Mouse (Mus musculus): Measurements from ENCODE around the gene Capn13. TPM values are rescaled to one million over a fixed set of nuclear protein-coding genes. Genes with fewer than 3 reads are reported as not detected.

Gene Capn13
- polyA plus RNA-seq, 1 experiment from 2014 or later = 0.07 TPM

DNA sequence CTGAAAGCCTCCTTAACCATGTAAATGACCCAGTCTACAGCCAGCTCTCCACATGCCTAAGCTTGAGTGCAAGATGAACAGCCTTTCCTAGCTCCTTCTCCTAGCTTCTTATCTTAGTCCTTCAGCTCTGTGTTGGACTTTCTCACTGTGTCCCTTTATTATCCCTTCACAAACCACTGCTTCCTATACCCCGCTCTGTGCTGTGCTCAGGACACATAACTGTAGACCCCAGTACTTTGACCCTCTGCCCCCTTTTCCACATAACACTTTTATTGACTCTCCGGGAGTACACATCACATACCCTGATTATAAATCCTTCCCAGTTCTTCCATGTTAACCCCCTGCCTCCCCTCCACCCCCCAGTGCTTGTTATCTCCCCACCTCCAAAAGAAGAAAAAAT lies 606 bp upstream of the Capn13 start:
- H3K27ac ChIP-seq (replicated peaks in 1 of 2; ENCODE audit: control insufficient read depth in 1 of 2, insufficient read depth in 1 of 2, low read depth in 2 of 2, low read length in 2 of 2) = no peak overlapping the region
- H3K4me2 ChIP-seq (ENCODE audit: low read length) = no peak overlapping the region
- no peak overlapping the region for H3K9ac ChIP-seq (ENCODE audit: low read length)
- no peaks in the 10 kb centered on the region for H3K9me3 ChIP-seq (ENCODE audit: control insufficient read depth, low read length)
- ATAC-seq (ENCODE audit: insufficient number of reproducible peaks, insufficient read depth, low FRiP score, low read depth) = no peak
- H3K27me3 ChIP-seq (ENCODE audit: control insufficient read depth, insufficient read depth, low read length) = no peaks in the 10 kb centered on the region
- no peaks in the 10 kb centered on the region for H3K36me3 ChIP-seq (ENCODE audit: control insufficient read depth, insufficient read depth, low read length)
- no peak overlapping the region for H3K4me3 ChIP-seq (ENCODE audit: control insufficient read depth in 1 of 2, insufficient read depth in 1 of 2, low read depth in 1 of 2, low read length in 2 of 2)
- 75% methylated on average over 2 of the region's 2 CpGs for WGBS
- H3K4me1 ChIP-seq (ENCODE audit: control insufficient read depth in 2 of 2, insufficient read depth in 2 of 2, low read length in 2 of 2) = 0 out of 4 replicates have a peak, but pooled peaks cover 0 to 4% of the 10 kb centered on the region in 2 experiments

- no peak overlapping the region for H3K27ac ChIP-seq (replicated peaks in 1 of 2; ENCODE audit: control insufficient read depth in 1 of 2, insufficient read depth in 1 of 2, low read depth in 2 of 2, low read length in 2 of 2)
- H3K4me3 ChIP-seq (ENCODE audit: control insufficient read depth in 1 of 2, insufficient read depth in 1 of 2, low read depth in 1 of 2, low read length in 2 of 2) = no peak overlapping the region
- 59% methylated on average over 2 of the region's 2 CpGs for WGBS
- no peaks in the 10 kb centered on the region for H3K36me3 ChIP-seq (ENCODE audit: control insufficient read depth, insufficient read depth, low read length)
- no peak overlapping the region for H3K4me2 ChIP-seq (ENCODE audit: low read length)
- no peak for ATAC-seq (ENCODE audit: insufficient number of reproducible peaks, insufficient read depth, low FRiP score, low read depth)
- H3K9ac ChIP-seq (ENCODE audit: low read length) = no peak overlapping the region
- H3K27me3 ChIP-seq (ENCODE audit: control insufficient read depth, insufficient read depth, low read length) = no peaks in the 10 kb centered on the region
- H3K4me1 ChIP-seq (ENCODE audit: control insufficient read depth in 2 of 2, insufficient read depth in 2 of 2, low read length in 2 of 2) = 0 out of 4 replicates have a peak, but pooled peaks cover 0 to 4% of the 10 kb centered on the region in 2 experiments
- no peaks in the 10 kb centered on the region for H3K9me3 ChIP-seq (ENCODE audit: control insufficient read depth, low read length)
Measured at GRCm38 (mm10) chr17:73399136-73399535, 1.5 kb downstream of the Capn13 start.

DNA sequence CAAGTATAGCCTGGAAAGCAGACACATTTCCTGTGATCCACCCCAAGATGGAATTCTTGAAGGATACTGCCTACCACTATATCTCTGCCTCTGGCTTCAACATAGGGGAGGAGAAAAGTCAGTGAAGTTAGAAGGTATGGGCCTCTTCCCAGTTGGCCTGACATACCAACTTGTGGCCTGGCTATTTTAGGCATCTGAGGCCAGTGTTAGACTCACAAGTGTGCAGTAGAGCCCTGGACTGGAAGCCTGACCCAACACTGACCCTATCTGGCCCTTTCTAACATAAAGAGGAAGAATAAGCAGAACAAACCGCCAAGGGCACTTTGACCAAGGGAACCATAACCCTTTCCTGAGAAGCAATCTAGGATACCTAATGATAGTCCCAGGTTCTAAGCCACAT lies 7.3 kb downstream of the Capn13 start:
- Histone ChIP-seq H3K4me2 (ENCODE audit: low read length) (no peak overlapping the region), H3K4me3 (ENCODE audit: control insufficient read depth in 1 of 2, insufficient read depth in 1 of 2, low read depth in 1 of 2, low read length in 2 of 2) (no peak overlapping the region), H3K9ac (ENCODE audit: low read length) (no peak overlapping the region), H3K9me3 (ENCODE audit: control insufficient read depth, low read length) (no peaks in the 10 kb centered on the region), H3K36me3 (ENCODE audit: control insufficient read depth, insufficient read depth, low read length) (no peaks in the 10 kb centered on the region), H3K27ac (replicated peaks in 1 of 2; ENCODE audit: control insufficient read depth in 1 of 2, insufficient read depth in 1 of 2, low read depth in 2 of 2, low read length in 2 of 2) (no peak overlapping the region), H3K4me1 (ENCODE audit: control insufficient read depth in 2 of 2, insufficient read depth in 2 of 2, low read length in 2 of 2) (peaks cover 2 to 10% of the 10 kb centered on the region in 2 experiments; a peak in 1 of 4 replicates), H3K27me3 (ENCODE audit: control insufficient read depth, insufficient read depth, low read length) (no peaks in the 10 kb centered on the region)
- no peak for ATAC-seq (ENCODE audit: insufficient number of reproducible peaks, insufficient read depth, low FRiP score, low read depth)
- WGBS = 44% methylated on average over 1 of the region's 1 CpGs

GRCm38 (mm10) chr17:73391771-73392170 lies 8.9 kb downstream of the Capn13 start:
- Histone ChIP-seq H3K36me3 (ENCODE audit: control insufficient read depth, insufficient read depth, low read length) (no peaks in the 10 kb centered on the region), H3K4me2 (ENCODE audit: low read length) (no peak overlapping the region), H3K27ac (replicated peaks in 1 of 2; ENCODE audit: control insufficient read depth in 1 of 2, insufficient read depth in 1 of 2, low read depth in 2 of 2, low read length in 2 of 2) (no peak overlapping the region), H3K4me3 (ENCODE audit: control insufficient read depth in 1 of 2, insufficient read depth in 1 of 2, low read depth in 1 of 2, low read length in 2 of 2) (no peak overlapping the region), H3K9me3 (ENCODE audit: control insufficient read depth, low read length) (no peaks in the 10 kb centered on the region), H3K9ac (ENCODE audit: low read length) (no peak overlapping the region), H3K4me1 (ENCODE audit: control insufficient read depth in 2 of 2, insufficient read depth in 2 of 2, low read length in 2 of 2) (peaks cover 2 to 6% of the 10 kb centered on the region in 2 experiments; a peak in 1 of 4 replicates), H3K27me3 (ENCODE audit: control insufficient read depth, insufficient read depth, low read length) (no peaks in the 10 kb centered on the region)
- WGBS = 33% methylated on average over 4 of the region's 4 CpGs
- ATAC-seq (ENCODE audit: insufficient number of reproducible peaks, insufficient read depth, low FRiP score, low read depth) = no peak

- H3K9me3 ChIP-seq (ENCODE audit: control insufficient read depth, low read length) = no peaks in the 10 kb centered on the region
- H3K9ac ChIP-seq (ENCODE audit: low read length) = no peak overlapping the region
- no peak overlapping the region for H3K4me2 ChIP-seq (ENCODE audit: low read length)
- no peak overlapping the region for H3K4me3 ChIP-seq (ENCODE audit: control insufficient read depth in 1 of 2, insufficient read depth in 1 of 2, low read depth in 1 of 2, low read length in 2 of 2)
- H3K36me3 ChIP-seq (ENCODE audit: control insufficient read depth, insufficient read depth, low read length) = no peaks in the 10 kb centered on the region
- H3K27ac ChIP-seq (replicated peaks in 1 of 2; ENCODE audit: control insufficient read depth in 1 of 2, insufficient read depth in 1 of 2, low read depth in 2 of 2, low read length in 2 of 2) = no peak overlapping the region
- no peak for ATAC-seq (ENCODE audit: insufficient number of reproducible peaks, insufficient read depth, low FRiP score, low read depth)
- H3K27me3 ChIP-seq (ENCODE audit: control insufficient read depth, insufficient read depth, low read length) = no peaks in the 10 kb centered on the region
- WGBS = 76% methylated on average over 7 of the region's 7 CpGs
- peaks cover 2 to 6% of the 10 kb centered on the region in 2 experiments; a peak in 1 of 4 replicates for H3K4me1 ChIP-seq (ENCODE audit: control insufficient read depth in 2 of 2, insufficient read depth in 2 of 2, low read length in 2 of 2)
Measured at GRCm38 (mm10) chr17:73390191-73391089, 10.2 kb downstream of the Capn13 start.

- 83% methylated on average over 3 of the region's 3 CpGs for WGBS
- H3K9ac ChIP-seq (ENCODE audit: low read length) = no peak overlapping the region
- ATAC-seq (ENCODE audit: insufficient number of reproducible peaks, insufficient read depth, low FRiP score, low read depth) = no peak
Measured at GRCm38 (mm10) chr17:73389336-73389735, 11.3 kb downstream of the Capn13 start.

DNA sequence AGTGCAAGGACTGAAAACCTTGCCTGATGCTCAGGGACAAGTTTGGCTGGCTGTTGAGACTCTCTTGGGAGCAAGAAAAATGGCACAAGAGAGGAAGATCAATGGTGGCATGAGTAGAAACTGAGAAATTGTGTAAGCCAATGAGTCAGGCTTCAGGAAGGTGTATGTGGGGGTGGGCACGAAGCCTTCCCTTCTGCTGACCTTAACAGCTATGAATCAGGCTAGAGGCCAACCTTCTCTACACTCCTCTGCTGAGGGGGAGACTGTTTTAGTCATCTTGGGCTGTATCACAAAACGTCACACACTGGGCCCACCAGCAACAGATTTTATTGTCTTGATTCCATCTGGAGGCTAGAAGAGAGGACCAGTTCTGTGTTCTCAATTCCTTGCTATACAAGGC lies 14.1 kb downstream of the Capn13 start:
- Histone ChIP-seq H3K9ac (ENCODE audit: low read length) (no peak overlapping the region), H3K4me3 (ENCODE audit: control insufficient read depth in 1 of 2, insufficient read depth in 1 of 2, low read depth in 1 of 2, low read length in 2 of 2) (no peak overlapping the region), H3K27me3 (ENCODE audit: control insufficient read depth, insufficient read depth, low read length) (no peaks in the 10 kb centered on the region), H3K27ac (replicated peaks in 1 of 2; ENCODE audit: control insufficient read depth in 1 of 2, insufficient read depth in 1 of 2, low read depth in 2 of 2, low read length in 2 of 2) (no peak overlapping the region), H3K9me3 (ENCODE audit: control insufficient read depth, low read length) (no peaks in the 10 kb centered on the region), H3K36me3 (ENCODE audit: control insufficient read depth, insufficient read depth, low read length) (no peaks in the 10 kb centered on the region), H3K4me1 (ENCODE audit: control insufficient read depth in 2 of 2, insufficient read depth in 2 of 2, low read length in 2 of 2) (no peaks in the 10 kb centered on the region), H3K4me2 (ENCODE audit: low read length) (no peak overlapping the region)
- 71% methylated on average over 2 of the region's 2 CpGs for WGBS
- no peak for ATAC-seq (ENCODE audit: insufficient number of reproducible peaks, insufficient read depth, low FRiP score, low read depth)

More at GRCm38 (mm10) chr17:73389336-73389735, 11.3 kb downstream of the Capn13 start:
- peaks cover 2 to 6% of the 10 kb centered on the region in 2 experiments; a peak in 1 of 4 replicates for H3K4me1 ChIP-seq (ENCODE audit: control insufficient read depth in 2 of 2, insufficient read depth in 2 of 2, low read length in 2 of 2)
- H3K36me3 ChIP-seq (ENCODE audit: control insufficient read depth, insufficient read depth, low read length) = no peaks in the 10 kb centered on the region
- H3K4me2 ChIP-seq (ENCODE audit: low read length) = no peak overlapping the region
- no peaks in the 10 kb centered on the region for H3K27me3 ChIP-seq (ENCODE audit: control insufficient read depth, insufficient read depth, low read length)
- no peak overlapping the region for H3K4me3 ChIP-seq (ENCODE audit: control insufficient read depth in 1 of 2, insufficient read depth in 1 of 2, low read depth in 1 of 2, low read length in 2 of 2)
- no peak overlapping the region for H3K27ac ChIP-seq (replicated peaks in 1 of 2; ENCODE audit: control insufficient read depth in 1 of 2, insufficient read depth in 1 of 2, low read depth in 2 of 2, low read length in 2 of 2)
- no peaks in the 10 kb centered on the region for H3K9me3 ChIP-seq (ENCODE audit: control insufficient read depth, low read length)
